Mouse (Mus musculus): ENCODE measurements at regions not wholly inside any gene's neighbourhood (a gene's known extent, or its start where the extent isn't known, plus 50 kb on each side); places are given as distances from the start of the nearest gene placed in this dataset.

DNA sequence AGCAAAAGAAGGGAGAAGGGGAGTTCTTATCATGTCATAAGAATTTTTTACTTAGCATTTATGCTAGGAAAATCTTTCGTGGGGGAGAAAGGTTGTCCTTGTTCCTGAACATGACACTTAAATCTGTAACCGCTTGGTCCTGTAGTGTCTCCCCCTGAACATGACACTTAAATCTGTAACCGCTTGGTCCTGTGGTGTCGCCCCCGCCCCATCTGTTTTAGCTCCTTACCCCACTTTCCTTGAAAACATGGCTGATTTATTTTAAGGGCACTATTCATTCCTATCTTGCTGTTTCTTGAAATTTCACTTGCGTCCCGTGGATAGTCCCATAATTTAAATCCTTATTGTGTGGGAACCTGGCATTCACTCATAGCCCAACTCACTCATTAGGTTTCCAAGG lies 82.2 kb downstream of the Rap2a start:
- no peaks in the 10 kb centered on the region for H3K36me3 ChIP-seq
- WGBS (ENCODE audit: insufficient replicate concordance): 77% methylated on average over 7 of the region's 7 CpGs

DNA sequence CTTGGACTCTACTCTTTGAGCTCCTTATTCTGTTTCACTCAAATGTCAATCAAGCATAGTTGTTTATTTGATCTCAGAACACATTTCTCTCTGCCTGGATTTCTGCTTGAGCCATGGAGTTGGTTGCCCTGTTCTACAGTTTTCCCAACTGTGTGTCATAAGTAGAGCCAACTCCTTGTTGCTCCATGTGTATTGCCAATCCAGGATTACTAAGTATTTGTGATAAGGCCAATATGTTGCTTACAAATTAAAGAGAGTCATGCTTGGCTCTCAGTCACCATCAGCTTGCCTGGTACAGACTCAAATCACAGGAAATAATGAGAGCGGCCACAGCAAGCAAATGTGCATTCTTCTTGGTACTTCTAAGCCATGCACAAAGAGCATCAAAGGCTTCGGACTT lies 82.7 kb downstream of the Rap2a start:
- no peak overlapping the region for H3K4me2 ChIP-seq
- no peaks in the 10 kb centered on the region for H3K36me3 ChIP-seq
- no peaks in the 10 kb centered on the region for H3K27me3 ChIP-seq (replicated peaks)
- no peak for ATAC-seq
- H3K4me1 ChIP-seq: no peaks in the 10 kb centered on the region
- no peak overlapping the region for H3K27ac ChIP-seq
- no peaks in the 10 kb centered on the region for H3K9me3 ChIP-seq (replicated peaks)
- no peak overlapping the region for H3K4me3 ChIP-seq
- WGBS (ENCODE audit: insufficient replicate concordance): 78% methylated on average over 2 of the region's 2 CpGs
- no peak overlapping the region for H3K9ac ChIP-seq

More for the DNA sequence above, 82.2 kb downstream of the Rap2a start:
- Histone ChIP-seq H3K9ac (no peak overlapping the region), H3K27ac (no peak overlapping the region), H3K9me3 (replicated peaks) (no peaks in the 10 kb centered on the region), H3K4me2 (no peak overlapping the region), H3K4me3 (no peak overlapping the region), H3K4me1 (no peaks in the 10 kb centered on the region), H3K27me3 (replicated peaks) (no peaks in the 10 kb centered on the region)
- no peak for ATAC-seq

DNA sequence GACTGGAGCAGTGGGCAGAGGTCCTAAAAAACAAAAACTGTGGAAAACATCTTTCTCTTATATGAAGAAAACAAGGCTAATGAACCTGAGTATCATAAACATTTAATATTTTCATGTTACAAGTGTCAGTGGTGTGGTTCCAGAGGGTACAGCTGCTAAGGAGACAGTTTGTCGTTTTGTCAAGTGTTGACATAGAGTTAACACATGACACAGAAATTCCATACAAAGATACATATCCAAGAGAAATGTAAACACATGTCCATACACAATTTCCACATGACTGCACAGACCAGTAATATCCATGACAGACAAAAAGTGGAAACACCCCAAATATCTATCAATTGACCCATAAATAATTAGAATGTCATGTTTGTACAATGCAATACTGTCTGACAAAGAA lies 88.7 kb downstream of the Rap2a start:
- Histone ChIP-seq H3K27ac (no peak overlapping the region), H3K4me1 (no peaks in the 10 kb centered on the region), H3K4me2 (no peak overlapping the region), H3K9ac (no peak overlapping the region), H3K36me3 (no peaks in the 10 kb centered on the region), H3K9me3 (replicated peaks) (no peaks in the 10 kb centered on the region), H3K27me3 (replicated peaks) (no peaks in the 10 kb centered on the region), H3K4me3 (no peak overlapping the region)
- WGBS (ENCODE audit: insufficient replicate concordance): 47% methylated on average over 1 of the region's 1 CpGs
- ATAC-seq: no peak

DNA sequence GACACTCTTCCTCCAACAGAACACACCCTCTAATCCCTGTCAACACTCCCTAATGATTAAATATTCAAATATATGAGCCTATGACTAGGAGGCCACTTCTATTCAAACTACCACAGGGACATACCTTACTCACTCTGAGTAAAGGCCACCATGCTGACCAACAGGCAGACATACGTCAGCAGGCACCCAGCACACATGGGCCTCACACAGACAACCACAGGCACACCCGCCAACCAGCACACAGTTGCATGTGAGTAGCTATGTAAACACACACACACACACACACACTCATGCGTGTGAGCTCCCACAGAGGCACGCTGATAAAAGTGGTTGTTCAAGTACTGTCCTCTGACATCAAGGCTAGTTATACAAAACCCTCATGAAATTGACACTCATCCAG lies 89.8 kb downstream of the Rap2a start:
- Histone ChIP-seq H3K27ac (no peak overlapping the region), H3K4me1 (no peaks in the 10 kb centered on the region), H3K4me3 (no peak overlapping the region), H3K9me3 (replicated peaks) (no peaks in the 10 kb centered on the region), H3K27me3 (replicated peaks) (no peaks in the 10 kb centered on the region), H3K9ac (no peak overlapping the region), H3K4me2 (no peak overlapping the region), H3K36me3 (no peaks in the 10 kb centered on the region)
- no peak for ATAC-seq
- 52% methylated on average over 4 of the region's 4 CpGs for WGBS (ENCODE audit: insufficient replicate concordance)

DNA sequence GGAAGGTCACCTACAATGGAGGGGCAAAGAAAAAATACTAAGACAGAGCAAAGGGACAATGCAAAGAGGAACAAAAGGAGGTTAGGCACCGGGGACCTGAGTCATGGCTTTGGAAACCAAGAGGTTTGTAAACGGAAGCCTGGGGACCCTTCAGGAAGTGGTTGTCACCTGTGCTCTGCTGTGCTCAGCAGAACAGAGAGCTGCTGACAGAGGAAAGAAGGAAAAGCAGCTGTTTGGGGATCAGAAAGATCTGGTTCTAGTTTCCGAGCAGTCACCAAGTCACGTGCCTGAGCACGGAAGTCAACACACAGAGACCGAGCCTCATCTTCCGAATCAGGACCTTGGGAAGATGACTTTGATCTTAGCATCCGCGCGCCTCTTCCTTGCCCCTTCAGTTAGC lies 94.0 kb downstream of the Rap2a start:
- Histone ChIP-seq H3K4me3 (no peak overlapping the region), H3K27ac (no peak overlapping the region), H3K9ac (no peak overlapping the region), H3K36me3 (no peaks in the 10 kb centered on the region), H3K9me3 (replicated peaks) (no peaks in the 10 kb centered on the region), H3K4me2 (no peak overlapping the region), H3K4me1 (no peaks in the 10 kb centered on the region), H3K27me3 (replicated peaks) (no peaks in the 10 kb centered on the region)
- ATAC-seq: no peak
- 21% methylated on average over 10 of the region's 10 CpGs for WGBS (ENCODE audit: insufficient replicate concordance)

DNA sequence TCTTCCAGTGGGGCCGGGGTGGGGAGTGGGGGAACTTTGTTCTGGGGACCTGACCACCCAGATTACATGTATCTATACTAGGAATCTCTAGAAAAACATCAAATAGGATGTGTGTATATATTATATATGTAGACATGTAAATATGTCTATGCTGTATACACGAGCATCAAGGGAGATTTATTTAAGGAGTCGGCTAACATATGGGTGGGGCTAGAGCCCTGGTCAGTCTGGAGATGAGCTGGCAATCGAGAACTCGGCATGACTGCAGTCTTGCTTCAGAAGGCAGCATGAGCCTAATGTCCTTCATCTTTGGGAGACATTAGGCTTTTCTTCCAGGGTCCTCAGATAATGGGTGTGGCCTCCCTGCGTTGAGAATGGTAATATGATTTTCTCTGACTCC lies 97.0 kb downstream of the Rap2a start:
- Histone ChIP-seq H3K4me3 (no peak overlapping the region), H3K9me3 (replicated peaks) (no peaks in the 10 kb centered on the region), H3K36me3 (no peaks in the 10 kb centered on the region), H3K27me3 (replicated peaks) (no peaks in the 10 kb centered on the region), H3K4me1 (no peaks in the 10 kb centered on the region), H3K27ac (no peak overlapping the region), H3K4me2 (no peak overlapping the region), H3K9ac (no peak overlapping the region)
- no peak for ATAC-seq
- 60% methylated on average over 6 of the region's 6 CpGs for WGBS (ENCODE audit: insufficient replicate concordance)

DNA sequence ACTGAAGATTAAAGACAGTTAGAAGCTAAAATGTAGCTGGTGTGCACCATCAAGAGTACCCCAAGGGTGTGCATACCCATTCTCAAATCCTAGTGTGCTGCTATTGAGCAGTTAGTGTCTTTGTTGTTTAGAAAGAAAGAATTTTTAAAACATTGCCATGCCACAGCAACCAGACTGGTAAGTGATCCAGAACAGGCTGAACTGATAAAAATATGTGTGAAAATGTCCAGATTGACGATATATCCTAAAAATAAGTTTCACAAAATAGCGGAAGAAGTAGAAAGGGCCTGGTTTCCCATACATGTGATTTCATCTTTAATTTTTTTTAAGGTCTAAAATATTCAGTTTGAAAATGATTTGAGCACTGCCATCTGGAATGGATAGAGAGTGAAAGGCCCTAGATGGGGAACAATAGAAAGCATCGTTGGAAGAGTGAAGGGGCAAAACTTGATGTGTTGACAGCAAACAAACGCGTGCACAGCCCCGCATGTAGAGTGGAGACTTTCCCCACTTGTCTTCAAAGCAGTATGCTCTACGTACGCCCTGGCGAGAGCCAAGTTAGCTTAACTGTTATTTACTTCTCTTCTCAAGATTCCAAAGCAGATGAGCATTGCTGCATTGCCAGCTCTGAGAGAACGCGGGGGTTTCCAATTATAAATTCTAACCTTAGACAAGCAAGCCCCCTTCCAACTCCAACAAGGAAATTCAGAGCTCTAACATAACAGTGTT lies 100.3 kb downstream of the Rap2a start:
- ATAC-seq: no peak
- no peaks in the 10 kb centered on the region for H3K9me3 ChIP-seq (replicated peaks)
- no peak overlapping the region for H3K4me3 ChIP-seq
- 77% methylated on average over 11 of the region's 11 CpGs for WGBS (ENCODE audit: insufficient replicate concordance)
- no peaks in the 10 kb centered on the region for H3K27me3 ChIP-seq (replicated peaks)
- no peak overlapping the region for H3K9ac ChIP-seq
- no peak overlapping the region for H3K4me2 ChIP-seq
- no peaks in the 10 kb centered on the region for H3K4me1 ChIP-seq
- H3K36me3 ChIP-seq: no peaks in the 10 kb centered on the region
- H3K27ac ChIP-seq: no peak overlapping the region

DNA sequence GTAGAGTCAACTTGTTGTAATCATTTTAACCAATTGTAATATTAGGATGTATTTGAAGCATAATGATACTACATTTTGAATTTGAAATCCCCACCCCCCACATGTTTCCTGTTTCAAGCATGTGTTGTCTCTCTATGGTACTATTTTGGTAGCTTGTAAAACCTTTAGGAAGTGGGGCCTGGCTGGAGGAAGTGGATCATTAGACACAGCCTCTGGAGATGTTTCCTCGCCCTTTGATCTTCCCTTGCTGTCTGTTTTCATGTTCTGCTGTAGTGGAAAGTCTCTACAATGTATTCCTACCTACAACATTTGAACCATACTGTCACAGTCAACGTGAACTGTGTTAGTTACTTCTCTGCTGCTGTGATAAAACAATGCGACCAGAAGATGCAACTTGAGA lies 105.6 kb downstream of the Rap2a start:
- Histone ChIP-seq H3K27ac (no peak overlapping the region), H3K9me3 (replicated peaks) (no peaks in the 10 kb centered on the region), H3K27me3 (replicated peaks) (no peaks in the 10 kb centered on the region), H3K4me2 (no peak overlapping the region), H3K36me3 (no peaks in the 10 kb centered on the region), H3K9ac (no peak overlapping the region), H3K4me1 (no peaks in the 10 kb centered on the region), H3K4me3 (no peak overlapping the region)
- ATAC-seq: no peak
- 65% methylated on average over 3 of the region's 3 CpGs for WGBS (ENCODE audit: insufficient replicate concordance)

DNA sequence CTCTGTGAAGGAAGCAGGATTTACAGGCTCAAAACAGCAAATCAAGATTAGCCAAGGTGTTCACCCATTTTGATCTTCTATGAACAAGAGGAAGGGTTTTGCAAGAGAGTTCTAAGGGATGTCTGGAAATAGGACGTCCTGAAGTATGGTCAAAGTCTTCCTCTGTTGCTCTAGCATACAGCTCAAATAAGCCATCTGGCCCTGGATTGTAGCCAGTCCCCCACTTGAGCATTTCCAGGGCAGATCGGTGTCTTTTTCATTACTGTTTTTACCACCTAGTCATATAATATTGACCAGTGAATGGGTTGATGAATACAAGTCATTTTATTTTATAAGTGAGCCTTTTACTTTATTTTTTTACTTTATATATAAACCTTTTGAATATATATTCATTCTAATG lies 113.9 kb downstream of the Rap2a start:
- Histone ChIP-seq H3K4me1 (no peaks in the 10 kb centered on the region), H3K36me3 (no peaks in the 10 kb centered on the region), H3K27me3 (replicated peaks) (no peaks in the 10 kb centered on the region), H3K27ac (no peak overlapping the region), H3K9ac (no peak overlapping the region), H3K9me3 (replicated peaks) (no peaks in the 10 kb centered on the region), H3K4me2 (no peak overlapping the region), H3K4me3 (no peak overlapping the region)
- WGBS (ENCODE audit: insufficient replicate concordance): 68% methylated on average over 2 of the region's 2 CpGs
- ATAC-seq: no peak

DNA sequence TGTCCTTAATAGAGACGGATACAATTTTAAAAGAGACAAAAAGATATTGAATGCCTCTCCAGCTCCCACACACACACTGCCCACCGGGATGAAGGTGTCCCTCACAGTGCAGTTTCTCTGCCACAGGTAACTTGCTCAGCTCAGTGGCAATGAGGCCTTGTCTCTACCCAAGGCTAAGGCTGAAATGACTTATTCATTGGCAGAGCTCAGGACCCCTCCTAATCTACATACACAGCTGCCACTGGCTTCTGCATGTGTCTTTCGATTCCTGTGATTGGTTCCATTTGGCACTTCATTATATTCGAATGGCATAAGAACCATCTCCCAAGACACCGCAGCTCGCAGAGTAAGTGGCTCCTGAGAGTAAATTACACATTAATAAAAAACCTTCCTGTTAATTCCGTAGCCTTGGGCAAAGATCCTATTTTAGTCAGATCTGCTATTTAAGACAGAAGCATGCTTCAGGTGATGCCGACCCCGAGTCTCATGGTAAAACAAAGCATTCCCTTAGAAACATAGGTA lies 122.2 kb downstream of the Rap2a start:
- H3K27ac ChIP-seq: no peak overlapping the region
- H3K9ac ChIP-seq: no peak overlapping the region
- H3K36me3 ChIP-seq: no peaks in the 10 kb centered on the region
- no peaks in the 10 kb centered on the region for H3K9me3 ChIP-seq (replicated peaks)
- no peaks in the 10 kb centered on the region for H3K4me1 ChIP-seq
- H3K4me2 ChIP-seq: no peak overlapping the region
- no peak overlapping the region for H3K4me3 ChIP-seq
- H3K27me3 ChIP-seq (replicated peaks): no peaks in the 10 kb centered on the region
- ATAC-seq: no peak
- 76% methylated on average over 9 of the region's 9 CpGs for WGBS (ENCODE audit: insufficient replicate concordance)

DNA sequence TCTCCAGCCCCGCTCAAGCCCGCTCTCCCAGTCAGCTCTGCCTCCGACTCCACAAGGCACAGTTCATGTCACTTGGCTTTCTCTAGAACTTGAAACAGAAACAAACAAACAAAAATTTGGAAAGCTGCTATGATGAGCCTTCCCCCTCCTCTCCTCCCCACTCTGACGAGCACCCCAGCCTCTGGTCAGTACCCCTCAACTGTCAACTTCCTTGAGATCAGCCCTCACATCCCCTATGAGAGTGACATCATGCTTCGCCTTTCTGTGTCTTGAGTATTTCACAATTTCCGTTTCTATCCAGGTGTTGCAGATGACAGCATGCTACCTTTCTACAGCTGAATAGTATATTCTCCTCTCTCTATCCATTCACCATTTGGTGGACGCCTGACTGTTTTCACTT lies 123.3 kb downstream of the Rap2a start:
- no peak overlapping the region for H3K4me2 ChIP-seq
- ATAC-seq: no peak
- no peak overlapping the region for H3K4me3 ChIP-seq
- H3K36me3 ChIP-seq: no peaks in the 10 kb centered on the region
- WGBS (ENCODE audit: insufficient replicate concordance): 70% methylated on average over 7 of the region's 7 CpGs
- H3K9ac ChIP-seq: no peak overlapping the region
- no peaks in the 10 kb centered on the region for H3K27me3 ChIP-seq (replicated peaks)
- H3K9me3 ChIP-seq (replicated peaks): no peaks in the 10 kb centered on the region
- H3K4me1 ChIP-seq: no peaks in the 10 kb centered on the region
- H3K27ac ChIP-seq: no peak overlapping the region

DNA sequence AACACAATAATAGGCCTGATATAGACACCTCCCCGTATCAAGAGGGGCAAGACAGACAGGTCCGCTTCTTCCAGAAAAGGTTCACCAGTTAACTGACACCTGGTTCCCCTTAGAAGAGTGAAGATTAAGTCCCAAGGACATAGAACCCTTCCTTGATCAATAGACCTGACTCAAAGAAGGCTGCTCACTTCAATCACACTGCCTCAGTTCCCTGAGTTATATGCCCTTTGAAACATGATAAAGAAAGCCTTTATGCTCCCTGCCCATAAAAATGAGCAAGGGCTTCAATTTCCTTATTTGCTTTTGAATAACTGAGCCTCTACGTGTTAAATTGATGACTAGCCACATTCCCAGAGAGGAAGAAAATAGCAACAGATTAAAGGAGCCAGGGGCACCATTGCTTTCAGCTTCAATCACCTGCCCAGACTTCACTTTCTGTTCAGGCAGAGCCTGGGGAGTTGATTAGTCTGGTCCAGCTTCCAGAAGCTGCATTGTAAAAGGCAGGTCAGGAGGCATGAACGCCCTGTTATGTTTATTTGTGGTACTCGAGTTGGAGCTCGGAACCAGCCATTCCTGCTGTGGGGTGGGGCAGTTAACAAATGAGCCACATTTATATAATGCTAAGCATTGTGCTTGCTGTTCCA lies 125.7 kb downstream of the Rap2a start:
- Histone ChIP-seq H3K4me2 (no peak overlapping the region), H3K36me3 (no peaks in the 10 kb centered on the region), H3K27ac (no peak overlapping the region), H3K9me3 (replicated peaks) (no peaks in the 10 kb centered on the region), H3K9ac (no peak overlapping the region), H3K4me1 (no peaks in the 10 kb centered on the region), H3K27me3 (replicated peaks) (no peaks in the 10 kb centered on the region), H3K4me3 (no peak overlapping the region)
- no peak for ATAC-seq
- WGBS (ENCODE audit: insufficient replicate concordance): 54% methylated on average over 6 of the region's 6 CpGs

DNA sequence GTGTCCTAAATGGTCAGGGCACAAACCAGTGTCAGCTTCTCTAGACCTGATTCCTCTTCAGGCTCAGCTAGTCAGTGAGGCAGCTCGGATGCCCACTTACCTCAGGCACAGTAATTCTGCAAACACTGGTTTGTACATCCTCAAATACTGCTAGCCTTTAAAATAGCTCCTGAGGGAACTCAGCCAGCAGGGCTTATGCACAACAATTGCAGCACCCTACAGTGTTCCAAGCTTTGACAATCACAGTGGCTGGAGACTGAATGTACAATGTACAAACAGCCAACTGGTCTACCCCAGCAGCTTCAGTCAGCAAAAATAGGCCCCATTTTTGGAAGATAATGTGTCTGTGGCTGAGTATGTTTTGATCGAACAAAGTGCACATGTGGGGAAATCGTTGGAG lies 129.6 kb downstream of the Rap2a start:
- no peaks in the 10 kb centered on the region for H3K27me3 ChIP-seq (replicated peaks)
- no peak overlapping the region for H3K27ac ChIP-seq

More for the DNA sequence above, 129.6 kb downstream of the Rap2a start:
- ATAC-seq: no peak
- WGBS (ENCODE audit: insufficient replicate concordance): 56% methylated on average over 3 of the region's 3 CpGs
- Histone ChIP-seq H3K4me2 (no peak overlapping the region), H3K9ac (no peak overlapping the region), H3K4me3 (no peak overlapping the region), H3K36me3 (no peaks in the 10 kb centered on the region), H3K4me1 (no peaks in the 10 kb centered on the region), H3K9me3 (replicated peaks) (no peaks in the 10 kb centered on the region)
